Mouse (Mus musculus): ENCODE results near the gene C1s2.
"Not testable (repeated sequence)": the region's sequence is repeated elsewhere in the genome, so short reads cannot be mapped to it uniquely, and the experiment has no call there.

DNA sequence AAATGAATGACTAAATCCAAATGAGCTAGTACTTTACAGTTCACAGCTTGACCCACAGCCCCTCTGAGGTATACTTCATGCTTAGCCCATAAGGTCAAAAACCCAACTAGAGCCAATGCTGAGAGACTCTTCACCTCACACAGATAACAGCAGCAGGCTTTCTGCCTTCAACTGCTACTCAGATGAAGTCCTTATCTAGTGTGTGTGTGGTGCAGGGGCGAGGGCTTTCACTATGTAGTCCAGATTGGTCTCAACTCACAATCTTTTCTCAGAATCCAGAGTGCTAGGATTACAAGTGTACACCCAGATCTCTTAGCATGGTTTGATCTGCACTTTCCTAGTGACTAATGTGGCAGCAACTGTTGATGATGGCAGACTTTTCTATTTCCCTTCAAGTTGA, 9.7 kb downstream of the C1s2 start:
- not testable (repeated sequence) for TF ChIP-seq CTCF, EP300 (IDR thresholded peaks at IDR 0.05; ENCODE audit: low read depth)
